Mouse (Mus musculus) limb, embryonic 11.5 days (tissue): ENCODE results near the gene Aldh8a1. TPM values are rescaled to one million over a fixed set of nuclear protein-coding genes. Genes with fewer than 3 reads are reported as not detected.
"Not testable (repeated sequence)": the region's sequence is repeated elsewhere in the genome, so short reads cannot be mapped to it uniquely, and the experiment has no call there.

ENCODE experiments used
- ATAC-seq: fragments of 200-750 bp; cut with Nextera tagmentation; 2 replicates; pipeline ENCODE4 v1.8.0; 2017; ENCODE audit warnings: low read depth; ENCODE audit not compliant: insufficient number of reproducible peaks, low FRiP score, low TSS enrichment
- DNase-seq: peaks from one replicate; pipeline ENCODE4 v3.0.0-alpha.2; 2015; ENCODE audit warnings: low spot score
- H3K27ac ChIP-seq: fragments of 300-500 bp; sonication (generic); replicated peaks from 2 replicates; pipeline ENCODE4 v1.5.1; 2014; ENCODE audit warnings: low read depth, mild to moderate bottlenecking, low read length
- H3K27me3 ChIP-seq: fragments of 300-500 bp; sonication (generic); 2 replicates; pipeline ENCODE4 v1.6.1; 2014; ENCODE audit warnings: mild to moderate bottlenecking, low read length, mixed read lengths; ENCODE audit not compliant: control insufficient read depth, insufficient read depth
- H3K36me3 ChIP-seq: fragments of 300-500 bp; sonication (generic); 2 replicates; pipeline ENCODE4 v1.6.1; 2014; ENCODE audit warnings: mild to moderate bottlenecking, low read length, moderate library complexity, mixed read lengths; ENCODE audit not compliant: control insufficient read depth, insufficient read depth
- H3K4me1 ChIP-seq: fragments of 300-500 bp; sonication (generic); 2 replicates; pipeline ENCODE4 v1.6.1; 2014; ENCODE audit warnings: low read length, mixed read lengths; ENCODE audit not compliant: control insufficient read depth, insufficient read depth
- H3K4me2 ChIP-seq: fragments of 300-500 bp; sonication (generic); 2 replicates; pipeline ENCODE4 v1.6.1; 2014; ENCODE audit warnings: low read depth, mild to moderate bottlenecking, moderate library complexity; ENCODE audit not compliant: severe bottlenecking
- H3K4me3 ChIP-seq: fragments of 300-500 bp; sonication (generic); 2 replicates; pipeline ENCODE4 v1.5.1; 2014; ENCODE audit warnings: low read depth, low read length
- H3K9ac ChIP-seq: fragments of 300-500 bp; sonication (generic); 2 replicates; pipeline ENCODE4 v1.6.1; 2014; ENCODE audit warnings: mild to moderate bottlenecking, low read length
- H3K9me3 ChIP-seq: fragments of 300-500 bp; sonication (generic); 2 replicates; pipeline ENCODE4 v1.6.1; 2016; ENCODE audit warnings: low read length; ENCODE audit not compliant: control insufficient read depth
- WGBS: fragments of 180-500 bp; shearing (Covaris S2); extraction: QIAGEN DNeasy Blood & Tissue Kit; methylation state at CpG from one replicate; pipeline ENCODE4 v1.1.7; 2014; 5-methylcytosine and 5-hydroxymethylcytosine counted together
- polyA plus RNA-seq: library from polyadenylated mRNA; unstranded; fragments of >200 nt; fragmentation: Nextera tagmentation; extraction: Ambion mirVana; gene quantifications from 2 replicates; pipeline ENCODE4 v1.2.1, GENCODE M21; 2014

Aldh8a1 gene
- polyA plus RNA-seq, 1 experiment from 2014 or later, result not detected

- not testable (repeated sequence) for DNase-seq
These were observed 21.9 kb downstream of the Aldh8a1 start for GRCm38 (mm10) chr10:21398873-21399425.

GRCm38 (mm10) chr10:21399622-21400021 lies 22.5 kb downstream of the Aldh8a1 start:
- H3K9me3 ChIP-seq, result no peaks in the 10 kb centered on the region
- ATAC-seq (no peak), DNase-seq (no peak)
- H3K27ac ChIP-seq, result no peak overlapping the region
- no peak overlapping the region for H3K4me3 ChIP-seq
- H3K27me3 ChIP-seq, result no peaks in the 10 kb centered on the region
- no peak overlapping the region for H3K4me2 ChIP-seq
- H3K9ac ChIP-seq, result no peak overlapping the region
- H3K4me1 ChIP-seq, result no peaks in the 10 kb centered on the region
- WGBS, result 64% methylated on average over 8 of the region's 8 CpGs
- no peaks in the 10 kb centered on the region for H3K36me3 ChIP-seq

More at GRCm38 (mm10) chr10:21398873-21399425, 21.9 kb downstream of the Aldh8a1 start:
- not testable (repeated sequence) for H3K27me3 ChIP-seq, H3K4me2 ChIP-seq, H3K9ac ChIP-seq, H3K4me3 ChIP-seq, ATAC-seq, H3K4me1 ChIP-seq, H3K9me3 ChIP-seq, H3K27ac ChIP-seq, H3K36me3 ChIP-seq
- 86% methylated on average over 6 of the region's 6 CpGs for WGBS

- WGBS, result 74% methylated on average over 7 of the region's 7 CpGs
- H3K27ac ChIP-seq, result no peak overlapping the region
- H3K4me2 ChIP-seq, result no peak overlapping the region
- H3K4me1 ChIP-seq, result no peaks in the 10 kb centered on the region
- no peaks in the 10 kb centered on the region for H3K9me3 ChIP-seq
- no peaks in the 10 kb centered on the region for H3K36me3 ChIP-seq
- H3K9ac ChIP-seq, result no peak overlapping the region
- no peak for ATAC-seq
- no peak for DNase-seq
- H3K4me3 ChIP-seq, result no peak overlapping the region
- no peaks in the 10 kb centered on the region for H3K27me3 ChIP-seq
These were observed 22.9 kb downstream of the Aldh8a1 start for GRCm38 (mm10) chr10:21400031-21400430.

- WGBS, result 74% methylated on average over 2 of the region's 2 CpGs
- Histone ChIP-seq H3K27ac (no peak overlapping the region), H3K36me3 (no peaks in the 10 kb centered on the region), H3K4me1 (no peaks in the 10 kb centered on the region), H3K4me2 (no peak overlapping the region), H3K9me3 (no peaks in the 10 kb centered on the region), H3K9ac (no peak overlapping the region), H3K27me3 (no peaks in the 10 kb centered on the region), H3K4me3 (no peak overlapping the region)
- no peak for DNase-seq
- ATAC-seq, result no peak
These were observed 23.4 kb downstream of the Aldh8a1 start for GRCm38 (mm10) chr10:21400453-21400852.

- Histone ChIP-seq H3K27ac (no peak overlapping the region), H3K36me3 (no peaks in the 10 kb centered on the region), H3K4me3 (no peak overlapping the region), H3K4me2 (no peak overlapping the region), H3K9me3 (no peaks in the 10 kb centered on the region), H3K9ac (no peak overlapping the region), H3K4me1 (no peaks in the 10 kb centered on the region), H3K27me3 (no peaks in the 10 kb centered on the region)
- WGBS, result 77% methylated on average over 4 of the region's 4 CpGs
- DNase-seq (no peak), ATAC-seq (no peak)
These were observed 24.2 kb downstream of the Aldh8a1 start for GRCm38 (mm10) chr10:21401259-21401658.

- DNase-seq (no peak), ATAC-seq (no peak)
- no peak overlapping the region for H3K4me2 ChIP-seq
- H3K9ac ChIP-seq, result no peak overlapping the region
- WGBS, result 90% methylated on average over 4 of the region's 4 CpGs
- no peaks in the 10 kb centered on the region for H3K4me1 ChIP-seq
- H3K27ac ChIP-seq, result no peak overlapping the region
- H3K27me3 ChIP-seq, result no peaks in the 10 kb centered on the region
- no peaks in the 10 kb centered on the region for H3K9me3 ChIP-seq
- H3K4me3 ChIP-seq, result no peak overlapping the region
- H3K36me3 ChIP-seq, result no peaks in the 10 kb centered on the region
These were observed 27.7 kb downstream of the Aldh8a1 start for GRCm38 (mm10) chr10:21404822-21405221.

GRCm38 (mm10) chr10:21405707-21406534 lies 28.8 kb downstream of the Aldh8a1 start:
- H3K4me2 ChIP-seq, result no peak overlapping the region
- ATAC-seq, result no peak
- no peak overlapping the region for H3K9ac ChIP-seq
- no peaks in the 10 kb centered on the region for H3K27me3 ChIP-seq
- no peaks in the 10 kb centered on the region for H3K36me3 ChIP-seq
- H3K9me3 ChIP-seq, result no peaks in the 10 kb centered on the region
- no peak overlapping the region for H3K4me3 ChIP-seq
- no peak for DNase-seq
- no peaks in the 10 kb centered on the region for H3K4me1 ChIP-seq
- no peak overlapping the region for H3K27ac ChIP-seq
- 86% methylated on average over 11 of the region's 11 CpGs for WGBS

- Histone ChIP-seq H3K4me3 (no peak overlapping the region), H3K9me3 (no peaks in the 10 kb centered on the region), H3K27me3 (no peaks in the 10 kb centered on the region), H3K27ac (no peak overlapping the region), H3K36me3 (no peaks in the 10 kb centered on the region), H3K4me2 (no peak overlapping the region), H3K9ac (no peak overlapping the region), H3K4me1 (no peaks in the 10 kb centered on the region)
- ATAC-seq (no peak), DNase-seq (no peak)
- WGBS, result 89% methylated on average over 5 of the region's 5 CpGs
These were observed 33.6 kb downstream of the Aldh8a1 start for GRCm38 (mm10) chr10:21410711-21411110.
